Mouse (Mus musculus) ovary, adult 10 weeks (tissue): ENCODE results near the gene Gm20765. TPM values are rescaled to one million over a fixed set of nuclear protein-coding genes. Genes with fewer than 3 reads are reported as not detected.

ENCODE experiments used
- polyA plus RNA-seq: library from polyadenylated mRNA; stranded (reverse); fragments of 350-450 nt; fragmentation: Illumina TruSeq; extraction: RNeasy Lipid Tissue Mini Kit (QIAGEN cat#74804); gene quantifications from one replicate; pipeline ENCODE4 v1.2.3, GENCODE M21; 2014

Gm20765 gene
- not detected for polyA plus RNA-seq

DNA sequence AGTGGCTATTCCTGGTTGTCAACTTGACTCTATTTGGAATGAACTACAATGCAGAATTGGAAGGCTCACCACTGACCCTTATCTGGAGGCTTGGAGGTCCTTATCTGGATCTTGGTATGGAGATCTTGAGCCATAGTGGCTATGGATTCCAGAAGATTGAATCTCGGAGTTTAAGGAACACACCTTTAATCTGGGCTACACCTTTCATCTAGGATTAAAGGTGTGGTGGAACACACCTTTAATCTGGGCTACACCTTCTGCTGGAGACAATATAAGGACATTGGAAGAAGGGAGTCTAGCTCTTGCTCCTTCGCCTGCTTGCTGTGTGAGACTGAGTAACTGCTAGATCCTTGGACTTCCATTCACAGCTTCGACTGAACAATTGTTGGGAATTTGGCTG lies at the start of gene Gm20765:
Gene Gm20765, plus strand, starts transcription at position 301 of the 400 bp plus-strand sequence.

DNA sequence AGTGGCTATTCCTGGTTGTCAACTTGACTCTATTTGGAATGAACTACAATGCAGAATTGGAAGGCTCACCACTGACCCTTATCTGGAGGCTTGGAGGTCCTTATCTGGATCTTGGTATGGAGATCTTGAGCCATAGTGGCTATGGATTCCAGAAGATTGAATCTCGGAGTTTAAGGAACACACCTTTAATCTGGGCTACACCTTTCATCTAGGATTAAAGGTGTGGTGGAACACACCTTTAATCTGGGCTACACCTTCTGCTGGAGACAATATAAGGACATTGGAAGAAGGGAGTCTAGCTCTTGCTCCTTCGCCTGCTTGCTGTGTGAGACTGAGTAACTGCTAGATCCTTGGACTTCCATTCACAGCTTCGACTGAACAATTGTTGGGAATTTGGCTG lies 42.6 kb upstream of the Gm20765 start, which contains the start of gene Gm21293:
Gene Gm21293, plus strand, starts transcription at position 301 of the 400 bp plus-strand sequence.

DNA sequence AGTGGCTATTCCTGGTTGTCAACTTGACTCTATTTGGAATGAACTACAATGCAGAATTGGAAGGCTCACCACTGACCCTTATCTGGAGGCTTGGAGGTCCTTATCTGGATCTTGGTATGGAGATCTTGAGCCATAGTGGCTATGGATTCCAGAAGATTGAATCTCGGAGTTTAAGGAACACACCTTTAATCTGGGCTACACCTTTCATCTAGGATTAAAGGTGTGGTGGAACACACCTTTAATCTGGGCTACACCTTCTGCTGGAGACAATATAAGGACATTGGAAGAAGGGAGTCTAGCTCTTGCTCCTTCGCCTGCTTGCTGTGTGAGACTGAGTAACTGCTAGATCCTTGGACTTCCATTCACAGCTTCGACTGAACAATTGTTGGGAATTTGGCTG lies 34.1 kb upstream of the Gm20765 start, which contains the start of gene Gm6763:
Gene Gm6763, plus strand, starts transcription at position 301 of the 400 bp plus-strand sequence.

DNA sequence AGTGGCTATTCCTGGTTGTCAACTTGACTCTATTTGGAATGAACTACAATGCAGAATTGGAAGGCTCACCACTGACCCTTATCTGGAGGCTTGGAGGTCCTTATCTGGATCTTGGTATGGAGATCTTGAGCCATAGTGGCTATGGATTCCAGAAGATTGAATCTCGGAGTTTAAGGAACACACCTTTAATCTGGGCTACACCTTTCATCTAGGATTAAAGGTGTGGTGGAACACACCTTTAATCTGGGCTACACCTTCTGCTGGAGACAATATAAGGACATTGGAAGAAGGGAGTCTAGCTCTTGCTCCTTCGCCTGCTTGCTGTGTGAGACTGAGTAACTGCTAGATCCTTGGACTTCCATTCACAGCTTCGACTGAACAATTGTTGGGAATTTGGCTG lies 25.6 kb upstream of the Gm20765 start, which contains the start of gene Gm8764:
Gene Gm8764, plus strand, starts transcription at position 301 of the 400 bp plus-strand sequence.

DNA sequence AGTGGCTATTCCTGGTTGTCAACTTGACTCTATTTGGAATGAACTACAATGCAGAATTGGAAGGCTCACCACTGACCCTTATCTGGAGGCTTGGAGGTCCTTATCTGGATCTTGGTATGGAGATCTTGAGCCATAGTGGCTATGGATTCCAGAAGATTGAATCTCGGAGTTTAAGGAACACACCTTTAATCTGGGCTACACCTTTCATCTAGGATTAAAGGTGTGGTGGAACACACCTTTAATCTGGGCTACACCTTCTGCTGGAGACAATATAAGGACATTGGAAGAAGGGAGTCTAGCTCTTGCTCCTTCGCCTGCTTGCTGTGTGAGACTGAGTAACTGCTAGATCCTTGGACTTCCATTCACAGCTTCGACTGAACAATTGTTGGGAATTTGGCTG lies 17.1 kb upstream of the Gm20765 start, which contains the start of gene Gm21304:
Gene Gm21304, plus strand, starts transcription at position 301 of the 400 bp plus-strand sequence.

DNA sequence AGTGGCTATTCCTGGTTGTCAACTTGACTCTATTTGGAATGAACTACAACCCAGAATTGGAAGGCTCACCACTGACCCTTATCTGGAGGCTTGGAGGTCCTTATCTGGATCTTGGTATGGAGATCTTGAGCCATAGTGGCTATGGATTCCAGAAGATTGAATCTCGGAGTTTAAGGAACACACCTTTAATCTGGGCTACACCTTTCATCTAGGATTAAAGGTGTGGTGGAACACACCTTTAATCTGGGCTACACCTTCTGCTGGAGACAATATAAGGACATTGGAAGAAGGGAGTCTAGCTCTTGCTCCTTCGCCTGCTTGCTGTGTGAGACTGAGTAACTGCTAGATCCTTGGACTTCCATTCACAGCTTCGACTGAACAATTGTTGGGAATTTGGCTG lies 8.6 kb upstream of the Gm20765 start, which contains the start of gene Gm21312:
Gene Gm21312, plus strand, starts transcription at position 301 of the 400 bp plus-strand sequence.

DNA sequence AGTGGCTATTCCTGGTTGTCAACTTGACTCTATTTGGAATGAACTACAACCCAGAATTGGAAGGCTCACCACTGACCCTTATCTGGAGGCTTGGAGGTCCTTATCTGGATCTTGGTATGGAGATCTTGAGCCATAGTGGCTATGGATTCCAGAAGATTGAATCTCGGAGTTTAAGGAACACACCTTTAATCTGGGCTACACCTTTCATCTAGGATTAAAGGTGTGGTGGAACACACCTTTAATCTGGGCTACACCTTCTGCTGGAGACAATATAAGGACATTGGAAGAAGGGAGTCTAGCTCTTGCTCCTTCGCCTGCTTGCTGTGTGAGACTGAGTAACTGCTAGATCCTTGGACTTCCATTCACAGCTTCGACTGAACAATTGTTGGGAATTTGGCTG lies 8.4 kb downstream of the Gm20765 start, which contains the start of gene Gm4340:
Gene Gm4340, plus strand, starts transcription at position 301 of the 400 bp plus-strand sequence.

Other genes with a start within 250 kb of the Gm20765 start
- gene Gm21293, start 42.5 kb upstream of the Gm20765 start, polyA plus RNA-seq = not detected
- not detected for gene Gm6763, start 34.0 kb upstream of the Gm20765 start, polyA plus RNA-seq
- gene Gm8764, start 25.5 kb upstream of the Gm20765 start, polyA plus RNA-seq = not detected
- not detected for gene Gm21304, start 17.0 kb upstream of the Gm20765 start, polyA plus RNA-seq
- gene Gm21312, start 8.5 kb upstream of the Gm20765 start, polyA plus RNA-seq = not detected
- gene Gm4340, start 8.5 kb downstream of the Gm20765 start, polyA plus RNA-seq = not detected